Mouse (Mus musculus): Measurements from ENCODE around the gene Rhox4c.
"Not testable (repeated sequence)": the region's sequence is repeated elsewhere in the genome, so short reads cannot be mapped to it uniquely, and the experiment has no call there.

Gene Rhox4c

DNA sequence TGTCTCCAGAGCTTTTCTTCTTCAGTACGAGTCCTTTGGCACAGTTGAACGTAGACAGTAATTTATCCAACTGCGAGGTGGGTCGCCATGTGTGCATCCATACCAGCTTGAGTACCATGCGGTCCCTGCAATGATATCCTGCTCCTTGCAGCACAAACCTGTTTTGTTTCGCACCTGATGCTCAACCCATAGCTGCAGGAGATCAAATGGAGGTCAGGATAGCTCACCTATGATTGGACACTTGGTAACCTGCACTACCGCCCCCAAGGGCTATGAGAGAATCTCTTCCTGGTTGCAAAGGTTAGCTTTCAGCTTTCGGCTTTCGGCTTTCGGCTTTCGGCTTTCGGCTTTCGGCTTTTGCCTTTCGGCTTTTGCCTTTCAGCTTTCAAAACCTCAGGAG, at the start of gene Rhox4c:
Rhox4c (plus strand) TSS at position 301 of the 400 bp plus-strand sequence.
- not testable (repeated sequence) for DNase-seq (ENCODE audit: low spot score in 2 of 2)

DNA sequence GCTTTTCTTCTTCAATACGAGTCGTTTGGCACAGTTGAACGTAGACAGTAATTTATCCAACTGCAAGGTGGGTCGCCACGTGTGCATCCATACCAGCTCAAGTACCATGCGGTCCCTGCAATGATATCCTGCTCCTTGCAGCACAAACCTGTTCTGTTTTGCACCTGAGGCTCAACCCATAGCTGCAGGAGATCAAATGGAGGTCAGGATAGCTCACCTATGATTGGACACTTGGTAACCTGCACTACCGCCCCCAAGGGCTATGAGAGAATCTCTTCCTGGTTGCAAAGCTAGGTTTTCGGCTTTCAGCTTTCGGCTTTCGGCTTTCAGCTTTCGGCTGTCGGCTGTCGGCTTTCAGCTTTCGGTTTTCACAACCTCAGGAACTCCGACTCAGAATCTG, 47.9 kb upstream of the Rhox4c start, which contains the start of gene Rhox4b:
Rhox4b (plus strand) TSS at position 301 of the 400 bp plus-strand sequence.
- DNase-seq (ENCODE audit: low spot score in 2 of 2): not testable (repeated sequence)

GRCm38 (mm10) chrX:37453380-37453779, 26.8 kb upstream of the Rhox4c start, which contains the start of gene Rhox2c:
Rhox2c (plus strand) TSS chrX:37453680.
- DNase-seq (ENCODE audit: low spot score in 2 of 2): not testable (repeated sequence)

GRCm38 (mm10) chrX:37458285-37458684, 21.9 kb upstream of the Rhox4c start, which contains the start of gene Rhox3c:
Rhox3c (plus strand) TSS chrX:37458585.
- DNase-seq (ENCODE audit: low spot score in 2 of 2): not testable (repeated sequence)

DNA sequence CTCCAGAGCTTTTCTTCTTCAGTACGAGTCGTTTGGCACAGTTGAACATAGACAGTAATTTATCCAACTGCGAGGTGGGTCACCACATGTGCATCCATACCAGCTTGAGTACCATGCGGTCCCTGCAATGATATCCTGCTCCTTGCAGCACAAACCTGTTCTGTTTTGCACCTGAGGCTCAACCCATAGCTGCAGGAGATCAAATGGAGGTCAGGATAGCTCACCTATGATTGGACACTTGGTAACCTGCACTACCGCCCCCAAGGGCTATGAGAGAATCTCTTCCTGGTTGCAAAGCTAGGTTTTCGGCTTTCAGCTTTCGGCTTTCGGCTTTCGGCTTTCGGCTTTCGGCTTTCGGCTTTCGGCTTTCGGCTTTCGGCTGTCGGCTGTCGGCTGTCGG, 33.9 kb downstream of the Rhox4c start, which contains the start of gene Rhox4d:
Rhox4d (plus strand) TSS at position 301 of the 400 bp plus-strand sequence.
- not testable (repeated sequence) for DNase-seq (ENCODE audit: low spot score in 2 of 2)

- not testable (repeated sequence) for DNase-seq (ENCODE audit: low spot score in 2 of 2)
Observed at GRCm38 (mm10) chrX:37530152-37530551, 50.0 kb downstream of the Rhox4c start, which contains the start of gene Rhox2e. Rhox2e (plus strand) TSS chrX:37530452.
